Mouse (Mus musculus): ENCODE data around the gene Scarf1. TPM values are rescaled to one million over a fixed set of nuclear protein-coding genes. Genes with fewer than 3 reads are reported as not detected.
A peak's percentile ranks its signal among the peaks of the same experiment; 100 is the strongest.

Gene Scarf1
- polyA plus RNA-seq, 1 experiment from 2014 or later: 4.8 TPM

GRCm38 (mm10) chr11:75486601-75487285 lies 26.6 kb upstream of the Scarf1 start, which contains the start of gene Prpf8:
Gene Prpf8, plus strand, starts transcription at chr11:75486816.
- peak within 1 kb of the TSS; percentile 99 for H3K4me3 ChIP-seq
- peak within 1 kb of the TSS; percentile 87 for H3K27ac ChIP-seq
- H3K36me3 ChIP-seq: peaks cover 25% of the 10 kb centered on the region
- 0 out of 2 replicates have a peak, but pooled peaks cover 12% of the 10 kb centered on the region for H3K27me3 ChIP-seq
- ATAC-seq (ENCODE audit: low FRiP score): peak; percentile 100
- under 1% methylated on average over 52 of the region's 52 CpGs for WGBS
- peak within 1 kb of the TSS; percentile 97 for H3K9ac ChIP-seq
- peaks cover 17% of the 10 kb centered on the region for H3K4me1 ChIP-seq (replicated peaks)
- H3K9me3 ChIP-seq: no peaks in the 10 kb centered on the region
- H3K4me2 ChIP-seq: peak within 1 kb of the TSS; percentile 98

- peaks cover 32% of the 10 kb centered on the region for H3K36me3 ChIP-seq
- no peaks in the 10 kb centered on the region for H3K9me3 ChIP-seq
- ATAC-seq (ENCODE audit: low FRiP score): no peak
- H3K9ac ChIP-seq: peak overlapping the region; percentile 97
- WGBS: 46% methylated on average over 6 of the region's 6 CpGs
- H3K27ac ChIP-seq: peak overlapping the region; percentile 87; the same call in 1 of the 2 replicates
- H3K4me1 ChIP-seq (replicated peaks): peaks cover 17% of the 10 kb centered on the region
- 0 out of 2 replicates have a peak, but pooled peaks cover 12% of the 10 kb centered on the region for H3K27me3 ChIP-seq
- H3K4me2 ChIP-seq: peak overlapping the region; percentile 98
- H3K4me3 ChIP-seq: peak overlapping the region; percentile 99
Measured at GRCm38 (mm10) chr11:75487496-75487895, 25.8 kb upstream of the Scarf1 start.

GRCm38 (mm10) chr11:75494296-75495049 lies 18.9 kb upstream of the Scarf1 start:
- ATAC-seq (ENCODE audit: low FRiP score): no peak
- Histone ChIP-seq H3K9me3 (no peaks in the 10 kb centered on the region), H3K27me3 (no peaks in the 10 kb centered on the region), H3K4me1 (replicated peaks) (no peaks in the 10 kb centered on the region), H3K27ac (no peak overlapping the region), H3K36me3 (peaks cover 99% of the 10 kb centered on the region), H3K4me3 (no peak overlapping the region), H3K9ac (no peak overlapping the region), H3K4me2 (no peak overlapping the region)
- 95% methylated on average over 10 of the region's 10 CpGs for WGBS

- no peak overlapping the region for H3K4me3 ChIP-seq
- no peak for ATAC-seq (ENCODE audit: low FRiP score)
- H3K27ac ChIP-seq: no peak overlapping the region
- H3K36me3 ChIP-seq: peaks cover 99% of the 10 kb centered on the region
- no peaks in the 10 kb centered on the region for H3K4me1 ChIP-seq (replicated peaks)
- H3K4me2 ChIP-seq: no peak overlapping the region
- no peaks in the 10 kb centered on the region for H3K9me3 ChIP-seq
- H3K9ac ChIP-seq: no peak overlapping the region
- no peaks in the 10 kb centered on the region for H3K27me3 ChIP-seq
- 83% methylated on average over 1 of the region's 1 CpGs for WGBS
Measured at GRCm38 (mm10) chr11:75498126-75498525, 15.2 kb upstream of the Scarf1 start.

GRCm38 (mm10) chr11:75508162-75508561 lies 5.2 kb upstream of the Scarf1 start:
- Histone ChIP-seq H3K27me3 (no peaks in the 10 kb centered on the region), H3K9me3 (no peaks in the 10 kb centered on the region), H3K36me3 (peaks cover 74% of the 10 kb centered on the region), H3K9ac (no peak overlapping the region), H3K4me1 (replicated peaks) (peaks cover 15% of the 10 kb centered on the region), H3K4me3 (no peak overlapping the region), H3K27ac (no peak overlapping the region), H3K4me2 (no peak overlapping the region)
- no peak for ATAC-seq (ENCODE audit: low FRiP score)
- WGBS: 95% methylated on average over 4 of the region's 4 CpGs

- 83% methylated on average over 8 of the region's 8 CpGs for WGBS
- peaks cover 15% of the 10 kb centered on the region for H3K4me1 ChIP-seq (replicated peaks)
- no peak for ATAC-seq (ENCODE audit: low FRiP score)
Measured at GRCm38 (mm10) chr11:75508904-75509303, 4.4 kb upstream of the Scarf1 start.

GRCm38 (mm10) chr11:75509741-75510626 lies 3.4 kb upstream of the Scarf1 start, which contains the start of gene Rilp:
Gene Rilp, plus strand, starts transcription at chr11:75510094.
- peak within 1 kb of the TSS; percentile 73 for H3K9ac ChIP-seq
- 2% methylated on average over 43 of the region's 43 CpGs for WGBS
- H3K9me3 ChIP-seq: no peaks in the 10 kb centered on the region
- no peaks in the 10 kb centered on the region for H3K27me3 ChIP-seq
- peak within 1 kb of the TSS; percentile 76 for H3K4me2 ChIP-seq
- peaks cover 55% of the 10 kb centered on the region for H3K36me3 ChIP-seq
- H3K4me1 ChIP-seq (replicated peaks): peaks cover 15% of the 10 kb centered on the region
- peak within 1 kb of the TSS; percentile 50 for H3K4me3 ChIP-seq
- peak within 1 kb of the TSS; percentile 76 for H3K27ac ChIP-seq
- peak; percentile 86 for ATAC-seq (ENCODE audit: low FRiP score)

More at GRCm38 (mm10) chr11:75508904-75509303, 4.4 kb upstream of the Scarf1 start:
- Histone ChIP-seq H3K27me3 (no peaks in the 10 kb centered on the region), H3K9me3 (no peaks in the 10 kb centered on the region), H3K4me2 (no peak overlapping the region), H3K9ac (0 out of 2 replicates have a peak overlapping the region, but pooled peaks have one; percentile 73), H3K36me3 (peaks cover 66% of the 10 kb centered on the region), H3K27ac (no peak overlapping the region), H3K4me3 (no peak overlapping the region)

GRCm38 (mm10) chr11:75510627-75510993 lies 2.7 kb upstream of the Scarf1 start:
- WGBS: 2% methylated on average over 24 of the region's 24 CpGs
- ATAC-seq (ENCODE audit: low FRiP score): peak; percentile 93
- H3K27me3 ChIP-seq: no peaks in the 10 kb centered on the region
- H3K4me2 ChIP-seq: peak overlapping the region; percentile 76
- peak overlapping the region; percentile 76 for H3K27ac ChIP-seq
- H3K9me3 ChIP-seq: no peaks in the 10 kb centered on the region
- H3K36me3 ChIP-seq: peaks cover 51% of the 10 kb centered on the region
- H3K4me1 ChIP-seq (replicated peaks): peaks cover 15% of the 10 kb centered on the region
- H3K4me3 ChIP-seq: peak overlapping the region; percentile 50
- peak overlapping the region; percentile 73 for H3K9ac ChIP-seq

- ATAC-seq (ENCODE audit: low FRiP score): no peak
- 90% methylated on average over 6 of the region's 6 CpGs for WGBS
- no peaks in the 10 kb centered on the region for H3K27me3 ChIP-seq
- no peak overlapping the region for H3K27ac ChIP-seq
- peaks cover 15% of the 10 kb centered on the region for H3K4me1 ChIP-seq (replicated peaks)
- H3K9ac ChIP-seq: no peak overlapping the region
- no peak overlapping the region for H3K4me3 ChIP-seq
- H3K4me2 ChIP-seq: no peak overlapping the region
- H3K9me3 ChIP-seq: no peaks in the 10 kb centered on the region
- peaks cover 45% of the 10 kb centered on the region for H3K36me3 ChIP-seq
Measured at GRCm38 (mm10) chr11:75511213-75511612, 2.1 kb upstream of the Scarf1 start.

GRCm38 (mm10) chr11:75512301-75513018 lies 880 bp upstream of the Scarf1 start:
- ATAC-seq (ENCODE audit: low FRiP score): no peak
- Histone ChIP-seq H3K27me3 (no peaks in the 10 kb centered on the region), H3K4me2 (no peak overlapping the region), H3K27ac (no peak overlapping the region), H3K9me3 (no peaks in the 10 kb centered on the region), H3K9ac (peak overlapping the region; percentile 5; the same call in 1 of the 2 replicates), H3K36me3 (peaks cover 35% of the 10 kb centered on the region), H3K4me1 (replicated peaks) (peaks cover 15% of the 10 kb centered on the region), H3K4me3 (no peak overlapping the region)
- 82% methylated on average over 9 of the region's 9 CpGs for WGBS

- H3K4me1 ChIP-seq (replicated peaks): peaks cover 3% of the 10 kb centered on the region
- no peak overlapping the region for H3K27ac ChIP-seq
- no peak overlapping the region for H3K9ac ChIP-seq
- WGBS: 92% methylated on average over 25 of the region's 25 CpGs
- no peak for ATAC-seq (ENCODE audit: low FRiP score)
- no peak overlapping the region for H3K4me2 ChIP-seq
- no peak overlapping the region for H3K4me3 ChIP-seq
- peaks cover 12% of the 10 kb centered on the region for H3K36me3 ChIP-seq
- 0 out of 2 replicates have a peak, but pooled peaks cover under 1% of the 10 kb centered on the region for H3K27me3 ChIP-seq
- no peaks in the 10 kb centered on the region for H3K9me3 ChIP-seq
Measured at GRCm38 (mm10) chr11:75515186-75515585, 1.8 kb downstream of the Scarf1 start.
